Mouse (Mus musculus): ENCODE results near the gene Spata13. TPM values are rescaled to one million over a fixed set of nuclear protein-coding genes. Genes with fewer than 3 reads are reported as not detected.

Gene Spata13
- polyA plus RNA-seq, 1 experiment: 4.2 TPM

DNA sequence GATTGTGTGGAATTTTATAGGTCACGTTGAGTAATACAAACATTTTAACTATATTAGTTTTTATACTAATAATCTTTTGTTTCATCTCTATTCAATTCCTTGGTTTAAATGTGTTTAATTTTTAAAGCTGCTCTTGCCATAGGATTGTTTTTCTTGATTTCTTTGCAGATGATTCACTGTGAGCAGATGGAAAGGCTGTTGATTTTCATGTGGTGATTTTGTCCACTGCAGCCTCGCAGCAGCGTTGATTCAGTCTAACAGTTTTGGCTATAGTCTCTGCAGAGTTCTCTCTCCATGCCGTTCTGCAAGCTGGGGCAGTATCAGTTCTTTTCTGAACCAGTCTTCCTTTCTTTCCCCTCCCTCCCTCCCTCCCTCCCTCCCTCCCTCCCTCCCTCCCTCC lies 41.9 kb downstream of the Spata13 start:
- Histone ChIP-seq H3K4me3 (ENCODE audit: control insufficient read depth, low read depth, low read length) (no peak overlapping the region), H3K27me3 (ENCODE audit: control insufficient read depth, insufficient read depth, low read length) (no peaks in the 10 kb centered on the region), H3K27ac (ENCODE audit: control insufficient read depth, insufficient read depth, low read depth, low read length) (no peak overlapping the region), H3K36me3 (ENCODE audit: control insufficient read depth, insufficient read depth, low read length) (no peaks in the 10 kb centered on the region), H3K4me1 (ENCODE audit: control insufficient read depth, insufficient read depth, low read length) (no peaks in the 10 kb centered on the region)
- TF ChIP-seq CTCF (IDR thresholded peaks at IDR 0.05; ENCODE audit: control insufficient read depth, insufficient read depth, insufficient replicate concordance, low read depth, low read length): no peak
- no peak for TF ChIP-seq POLR2A (IDR thresholded peaks at IDR 0.05; ENCODE audit: control insufficient read depth, low read depth, low read length)

DNA sequence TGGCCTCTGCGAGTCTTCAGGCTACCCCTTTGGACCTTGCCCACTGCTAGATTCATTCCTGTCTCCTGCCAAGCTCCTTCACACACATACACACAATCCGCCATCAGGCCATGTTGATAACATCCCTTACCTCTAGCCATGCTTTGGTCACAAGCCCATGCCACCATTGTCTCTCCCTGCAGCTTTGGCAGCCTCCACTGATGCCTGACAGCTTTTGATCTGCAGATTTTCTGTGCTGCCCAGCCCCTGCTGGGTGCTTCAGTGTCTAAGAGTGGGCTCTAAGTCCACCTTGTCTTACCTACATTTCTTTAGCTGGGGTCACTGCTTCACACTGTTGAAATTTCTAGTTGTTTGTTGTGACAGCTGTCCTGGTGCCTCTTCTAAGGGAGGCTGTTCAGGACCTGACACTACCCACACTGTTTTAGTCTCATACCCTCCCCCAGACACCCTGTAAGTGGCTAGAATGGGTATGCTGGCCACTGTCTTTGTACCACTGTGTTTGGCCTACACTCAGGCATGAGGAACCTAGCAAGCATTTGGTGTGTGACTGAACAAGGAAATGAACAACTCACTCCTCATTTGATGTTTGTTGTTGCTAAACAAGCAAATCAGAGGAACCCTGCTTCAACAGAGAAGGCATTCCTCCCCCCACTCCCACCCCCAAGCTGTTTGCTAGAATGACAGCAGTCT lies 43.0 kb downstream of the Spata13 start:
- Histone ChIP-seq H3K36me3 (ENCODE audit: control insufficient read depth, insufficient read depth, low read length) (no peaks in the 10 kb centered on the region), H3K27me3 (ENCODE audit: control insufficient read depth, insufficient read depth, low read length) (no peaks in the 10 kb centered on the region), H3K4me1 (ENCODE audit: control insufficient read depth, insufficient read depth, low read length) (no peaks in the 10 kb centered on the region), H3K4me3 (ENCODE audit: control insufficient read depth, low read depth, low read length) (no peak overlapping the region), H3K27ac (ENCODE audit: control insufficient read depth, insufficient read depth, low read depth, low read length) (no peak overlapping the region)
- no peak for TF ChIP-seq CTCF (IDR thresholded peaks at IDR 0.05; ENCODE audit: control insufficient read depth, insufficient read depth, insufficient replicate concordance, low read depth, low read length)
- TF ChIP-seq POLR2A (IDR thresholded peaks at IDR 0.05; ENCODE audit: control insufficient read depth, low read depth, low read length): no peak

DNA sequence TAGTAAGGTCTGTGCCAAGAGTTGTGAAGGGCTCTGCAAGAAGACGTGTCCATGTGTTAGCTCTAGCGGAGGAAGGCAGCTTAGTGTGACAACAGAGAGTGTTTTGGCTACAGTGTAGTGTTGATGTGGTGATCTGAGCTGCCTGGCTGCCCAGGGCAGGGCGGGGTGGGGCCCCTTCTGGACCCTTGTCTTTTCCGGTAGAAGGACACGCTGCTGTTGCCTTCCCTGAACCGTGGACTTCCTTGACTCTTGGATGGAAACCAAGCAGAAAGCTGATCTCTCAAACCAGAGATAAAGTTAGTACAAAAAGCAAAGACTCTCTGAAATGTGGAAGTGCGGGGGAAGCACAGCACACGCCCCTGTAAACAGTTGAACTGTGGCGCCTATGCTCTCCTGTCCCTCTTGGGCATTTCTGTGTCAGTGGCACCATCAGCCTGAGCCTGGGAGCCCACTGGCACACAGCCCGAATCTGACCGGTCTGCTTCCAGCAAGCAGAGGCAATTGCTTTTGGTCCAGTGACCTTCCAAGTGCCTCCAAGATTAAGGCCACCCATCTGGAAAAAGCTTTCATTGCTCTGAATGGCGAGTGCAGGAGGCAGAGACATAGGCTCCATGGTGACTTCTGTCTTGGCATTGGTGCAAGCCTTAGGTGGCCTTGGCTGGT lies 48.7 kb downstream of the Spata13 start:
- H3K27ac ChIP-seq (ENCODE audit: control insufficient read depth, insufficient read depth, low read depth, low read length): peak overlapping the region; percentile 51

DNA sequence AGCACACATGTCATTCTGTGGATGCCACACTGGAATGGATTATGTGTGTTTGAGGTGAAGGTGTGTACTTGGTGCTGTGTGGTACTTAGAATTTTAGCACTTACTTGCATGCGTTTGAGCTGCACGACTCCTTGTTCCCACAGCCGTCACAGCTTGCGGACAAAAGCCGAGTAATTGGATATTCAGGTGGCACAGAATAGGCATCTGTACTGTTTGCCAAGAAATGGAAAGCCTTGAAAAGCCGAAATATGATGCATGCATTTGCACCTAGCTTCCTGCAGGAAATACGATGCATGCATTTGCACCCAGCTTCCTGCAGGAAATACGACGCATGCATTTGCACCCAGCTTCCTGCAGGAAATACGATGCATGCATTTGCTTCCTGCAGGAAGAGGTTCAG lies 50.2 kb downstream of the Spata13 start:
- Histone ChIP-seq H3K27me3 (ENCODE audit: control insufficient read depth, insufficient read depth, low read length) (no peaks in the 10 kb centered on the region), H3K27ac (ENCODE audit: control insufficient read depth, insufficient read depth, low read depth, low read length) (no peak overlapping the region), H3K4me1 (ENCODE audit: control insufficient read depth, insufficient read depth, low read length) (peaks cover 6% of the 10 kb centered on the region), H3K4me3 (ENCODE audit: control insufficient read depth, low read depth, low read length) (no peak overlapping the region), H3K36me3 (ENCODE audit: control insufficient read depth, insufficient read depth, low read length) (no peaks in the 10 kb centered on the region)
- TF ChIP-seq POLR2A (IDR thresholded peaks at IDR 0.05; ENCODE audit: control insufficient read depth, low read depth, low read length): no peak
- no peak for TF ChIP-seq CTCF (IDR thresholded peaks at IDR 0.05; ENCODE audit: control insufficient read depth, insufficient read depth, insufficient replicate concordance, low read depth, low read length)

More for the DNA sequence above, 48.7 kb downstream of the Spata13 start:
- H3K27me3 ChIP-seq (ENCODE audit: control insufficient read depth, insufficient read depth, low read length): no peaks in the 10 kb centered on the region
- no peak overlapping the region for H3K4me3 ChIP-seq (ENCODE audit: control insufficient read depth, low read depth, low read length)
- no peaks in the 10 kb centered on the region for H3K36me3 ChIP-seq (ENCODE audit: control insufficient read depth, insufficient read depth, low read length)
- TF ChIP-seq POLR2A (IDR thresholded peaks at IDR 0.05; ENCODE audit: control insufficient read depth, low read depth, low read length) (no peak), CTCF (IDR thresholded peaks at IDR 0.05; ENCODE audit: control insufficient read depth, insufficient read depth, insufficient replicate concordance, low read depth, low read length) (no peak)
- peaks cover 6% of the 10 kb centered on the region for H3K4me1 ChIP-seq (ENCODE audit: control insufficient read depth, insufficient read depth, low read length)

DNA sequence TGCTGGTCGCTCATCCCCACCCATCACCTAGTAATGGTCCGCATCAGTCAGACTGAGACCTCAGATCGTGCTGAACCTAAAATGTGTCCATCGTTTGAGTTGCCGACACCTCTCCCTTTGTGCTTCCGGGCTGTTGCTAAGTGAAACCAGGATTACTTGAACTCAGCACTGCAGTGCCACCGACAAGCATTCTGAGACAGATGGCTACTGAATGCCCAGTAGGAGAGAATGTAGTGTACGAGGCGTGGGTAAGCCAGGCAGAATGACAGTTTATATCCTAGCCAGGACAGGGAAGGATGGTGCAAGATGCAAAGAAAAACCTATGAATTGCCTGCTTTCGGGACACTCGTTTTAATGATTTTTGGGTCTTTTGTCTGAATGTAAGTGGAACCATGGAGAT lies 52.9 kb downstream of the Spata13 start:
- Histone ChIP-seq H3K4me3 (ENCODE audit: control insufficient read depth, low read depth, low read length) (no peak overlapping the region), H3K36me3 (ENCODE audit: control insufficient read depth, insufficient read depth, low read length) (no peaks in the 10 kb centered on the region), H3K4me1 (ENCODE audit: control insufficient read depth, insufficient read depth, low read length) (peaks cover 6% of the 10 kb centered on the region), H3K27ac (ENCODE audit: control insufficient read depth, insufficient read depth, low read depth, low read length) (no peak overlapping the region), H3K27me3 (ENCODE audit: control insufficient read depth, insufficient read depth, low read length) (no peaks in the 10 kb centered on the region)
- no peak for TF ChIP-seq POLR2A (IDR thresholded peaks at IDR 0.05; ENCODE audit: control insufficient read depth, low read depth, low read length)
- no peak for TF ChIP-seq CTCF (IDR thresholded peaks at IDR 0.05; ENCODE audit: control insufficient read depth, insufficient read depth, insufficient replicate concordance, low read depth, low read length)

DNA sequence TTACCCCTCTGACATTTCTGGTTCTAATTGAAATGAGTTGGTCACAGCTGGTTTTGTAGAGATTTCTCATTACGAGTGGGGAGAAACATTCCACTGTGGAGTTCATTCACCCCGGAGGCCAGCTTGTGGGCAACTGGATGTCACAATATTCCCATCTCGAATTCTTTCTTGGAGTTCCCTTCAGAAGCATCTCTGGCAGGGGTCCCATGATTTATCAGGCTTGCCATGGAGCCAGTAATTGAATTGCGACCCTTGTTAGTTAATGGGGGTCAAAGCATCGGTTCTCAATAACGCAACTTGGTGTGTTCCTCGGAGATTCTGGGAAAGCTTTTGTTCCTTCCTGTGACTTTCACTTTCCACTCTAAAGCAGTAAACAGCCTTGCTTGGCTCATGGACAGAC lies 53.4 kb downstream of the Spata13 start:
- peaks cover 6% of the 10 kb centered on the region for H3K4me1 ChIP-seq (ENCODE audit: control insufficient read depth, insufficient read depth, low read length)
- TF ChIP-seq POLR2A (IDR thresholded peaks at IDR 0.05; ENCODE audit: control insufficient read depth, low read depth, low read length) (no peak), CTCF (IDR thresholded peaks at IDR 0.05; ENCODE audit: control insufficient read depth, insufficient read depth, insufficient replicate concordance, low read depth, low read length) (no peak)
- no peaks in the 10 kb centered on the region for H3K36me3 ChIP-seq (ENCODE audit: control insufficient read depth, insufficient read depth, low read length)
- no peaks in the 10 kb centered on the region for H3K27me3 ChIP-seq (ENCODE audit: control insufficient read depth, insufficient read depth, low read length)
- H3K4me3 ChIP-seq (ENCODE audit: control insufficient read depth, low read depth, low read length): no peak overlapping the region
- H3K27ac ChIP-seq (ENCODE audit: control insufficient read depth, insufficient read depth, low read depth, low read length): no peak overlapping the region

DNA sequence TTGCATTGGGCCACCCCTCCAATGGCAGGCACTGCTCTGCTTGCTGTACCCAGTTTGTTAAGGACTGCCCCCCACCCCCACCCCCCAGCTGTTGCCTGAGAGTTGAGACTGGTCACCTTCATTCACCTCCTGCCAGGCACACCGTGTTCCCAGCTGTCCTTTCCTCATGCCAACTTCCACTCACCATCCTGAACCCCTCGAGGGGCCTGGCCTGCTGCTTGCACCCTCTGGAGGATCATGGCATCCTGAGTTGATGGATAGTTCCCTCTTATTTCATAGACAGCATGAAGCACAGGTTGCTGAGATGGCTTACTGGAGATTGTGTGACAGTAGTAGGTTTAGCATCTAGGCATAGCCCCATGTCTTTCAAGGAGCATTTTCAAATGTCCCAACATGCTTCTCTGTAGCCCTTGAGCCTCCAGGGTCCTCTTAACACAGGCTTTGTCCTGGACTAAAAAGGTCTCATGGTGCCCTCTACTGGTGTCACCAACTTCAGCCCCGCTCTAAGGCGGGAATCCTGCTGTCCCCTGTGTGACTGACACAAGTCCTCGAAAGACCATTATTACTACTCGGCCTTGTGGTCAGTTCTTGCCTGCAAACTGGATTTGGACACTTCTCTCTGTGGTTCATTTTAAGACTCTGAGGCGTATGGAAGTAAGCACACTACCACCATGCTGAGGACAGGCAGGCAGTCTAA lies 54.9 kb downstream of the Spata13 start:
- no peaks in the 10 kb centered on the region for H3K27me3 ChIP-seq (ENCODE audit: control insufficient read depth, insufficient read depth, low read length)
- no peak overlapping the region for H3K27ac ChIP-seq (ENCODE audit: control insufficient read depth, insufficient read depth, low read depth, low read length)
- no peak overlapping the region for H3K4me3 ChIP-seq (ENCODE audit: control insufficient read depth, low read depth, low read length)
- TF ChIP-seq CTCF (IDR thresholded peaks at IDR 0.05; ENCODE audit: control insufficient read depth, insufficient read depth, insufficient replicate concordance, low read depth, low read length) (no peak; the same call in 1 of the 2 replicates), POLR2A (IDR thresholded peaks at IDR 0.05; ENCODE audit: control insufficient read depth, low read depth, low read length) (no peak)
- peaks cover 6% of the 10 kb centered on the region for H3K4me1 ChIP-seq (ENCODE audit: control insufficient read depth, insufficient read depth, low read length)
- H3K36me3 ChIP-seq (ENCODE audit: control insufficient read depth, insufficient read depth, low read length): no peaks in the 10 kb centered on the region
